In the genomic region with DNA sequence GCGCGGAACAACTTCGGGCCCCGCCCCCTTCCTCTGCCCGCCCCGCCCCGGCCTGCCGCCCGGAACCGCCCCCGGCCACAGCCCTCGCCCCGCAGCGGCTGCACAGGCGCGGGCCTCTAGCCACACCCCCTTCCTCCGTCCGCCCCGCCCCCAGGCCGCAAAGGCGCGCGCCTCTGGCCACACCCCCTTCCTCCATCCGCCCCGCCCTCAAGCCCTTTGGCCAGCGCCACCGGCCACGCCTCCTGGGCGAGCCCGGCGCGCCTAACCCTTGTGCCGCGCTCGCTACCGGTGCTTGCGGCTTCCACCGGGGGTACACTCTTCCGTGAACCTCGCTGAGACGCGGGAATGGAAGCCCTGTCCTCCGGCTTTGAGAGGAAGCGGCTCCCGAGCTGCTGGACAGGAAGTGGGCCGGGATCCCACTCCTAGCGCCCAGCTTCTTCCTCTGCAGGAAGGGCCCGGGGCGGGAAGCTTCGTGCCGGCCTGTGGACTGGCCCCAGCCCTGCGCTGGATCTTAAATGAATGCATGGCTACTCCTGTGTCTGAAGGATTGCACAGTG, we compare ENCODE assay signal across 8 mouse cellular contexts. TPM values are rescaled to one million over a fixed set of nuclear protein-coding genes. Genes with fewer than 3 reads are reported as not detected.
DNase-seq lines count a peak whose midpoint lies in the region; ATAC-seq and TF ChIP-seq lines count a peak whose summit lies in the region.

TSS of gene Tram2 (minus strand) at position 13 of the 557 bp plus-strand sequence.

- TF ChIP-seq POLR2A in thymus, adult 2 months (IDR thresholded peaks at IDR 0.05; ENCODE audit: control insufficient read depth, extremely low read depth, insufficient read depth, low read length, poor library complexity): peak; percentile 67; the same call in 1 of the 2 replicates

- 0% methylated on average over 40 of the region's 52 CpGs for WGBS in hindbrain, embryonic 11.5 days
- WGBS in lung, embryonic 16.5 days: under 1% methylated on average over 41 of the region's 52 CpGs
- WGBS in thymus, adult 2 months: 1% methylated on average over 50 of the region's 52 CpGs

- no peaks in the 10 kb centered on the region for H3K9me3 ChIP-seq in hindbrain, embryonic 11.5 days (ENCODE audit: control insufficient read depth, low read length)
- no peaks in the 10 kb centered on the region for H3K9me3 ChIP-seq in lung, embryonic 16.5 days (ENCODE audit: control insufficient read depth, low read length)

- peak within 1 kb of the TSS; percentile 61 for H3K4me3 ChIP-seq in hindbrain, embryonic 11.5 days (ENCODE audit: low read depth, low read length)
- peak within 1 kb of the TSS; percentile 73 for H3K4me3 ChIP-seq in lung, embryonic 16.5 days (ENCODE audit: low read length)
- H3K4me3 ChIP-seq in thymus, adult 2 months (ENCODE audit: control insufficient read depth, insufficient read depth, low read length): peak within 1 kb of the TSS; percentile 90

- H3K36me3 ChIP-seq in hindbrain, embryonic 11.5 days (ENCODE audit: control insufficient read depth, insufficient read depth, low read length): no peaks in the 10 kb centered on the region
- no peaks in the 10 kb centered on the region for H3K36me3 ChIP-seq in lung, embryonic 16.5 days (ENCODE audit: control insufficient read depth, insufficient read depth, low read length)
- no peaks in the 10 kb centered on the region for H3K36me3 ChIP-seq in thymus, adult 2 months (ENCODE audit: control insufficient read depth, insufficient read depth, low read length)

- H3K4me1 ChIP-seq in hindbrain, embryonic 11.5 days (replicated peaks; ENCODE audit: control insufficient read depth, insufficient read depth, low read length): peaks cover 8% of the 10 kb centered on the region
- H3K4me1 ChIP-seq in lung, embryonic 16.5 days (replicated peaks; ENCODE audit: control insufficient read depth, insufficient read depth, low read length): peaks cover 33% of the 10 kb centered on the region
- H3K4me1 ChIP-seq in thymus, adult 2 months (replicated peaks; ENCODE audit: control insufficient read depth, insufficient read depth, low read length): peaks cover 21% of the 10 kb centered on the region

- H3K9ac ChIP-seq in hindbrain, embryonic 11.5 days (ENCODE audit: low read depth, low read length): peak within 1 kb of the TSS; percentile 73
- H3K9ac ChIP-seq in lung, embryonic 16.5 days (ENCODE audit: low read length): peak within 1 kb of the TSS; percentile 76

- peak; percentile 96 for DNase-seq in Muller cell, postnatal 12 days (ENCODE audit: inconsistent ontology term)
- DNase-seq in cerebellum, adult 9-10 months: peak; percentile 85
- peak; percentile 38 to 88 for DNase-seq in frontal cortex, adult 2 months (ENCODE audit: extremely low spot score in 1 of 2, low spot score in 1 of 2)
- peak; percentile 93 for DNase-seq in hindbrain, embryonic 11.5 days (ENCODE audit: low spot score)
- DNase-seq in layer of hippocampus, adult 9-11 months: peak; percentile 82
- DNase-seq in ovary, adult 18-20 months (ENCODE audit: low spot score): peak; percentile 89
- DNase-seq in thymus, adult 2 months: peak; percentile 97

- peak within 1 kb of the TSS; percentile 66 for H3K4me2 ChIP-seq in hindbrain, embryonic 11.5 days (replicated peaks; ENCODE audit: low read depth, low read length)
- H3K4me2 ChIP-seq in lung, embryonic 16.5 days (ENCODE audit: low read depth, low read length): peak within 1 kb of the TSS; percentile 59

- H3K27me3 ChIP-seq in hindbrain, embryonic 11.5 days (ENCODE audit: control insufficient read depth, insufficient read depth, low read length): no peaks in the 10 kb centered on the region
- H3K27me3 ChIP-seq in lung, embryonic 16.5 days (ENCODE audit: control insufficient read depth, insufficient read depth, low read depth, low read length): no peaks in the 10 kb centered on the region
- H3K27me3 ChIP-seq in thymus, adult 2 months (ENCODE audit: control insufficient read depth, insufficient read depth, low read length): no peaks in the 10 kb centered on the region

- peak within 1 kb of the TSS; percentile 77 for H3K27ac ChIP-seq in hindbrain, embryonic 11.5 days (ENCODE audit: low read depth, low read length)
- peak within 1 kb of the TSS; percentile 91 for H3K27ac ChIP-seq in lung, embryonic 16.5 days (ENCODE audit: low read length)
- peak within 1 kb of the TSS; percentile 5; the same call in 1 of the 2 replicates for H3K27ac ChIP-seq in thymus, adult 2 months (ENCODE audit: control insufficient read depth, insufficient read depth, low read length)

- ATAC-seq in hindbrain, embryonic 11.5 days (ENCODE audit: low FRiP score): peak; percentile 94
- peak; percentile 94 for ATAC-seq in lung, embryonic 16.5 days (ENCODE audit: low read depth)

- peak; percentile 48; the same call in 1 of the 2 replicates for TF ChIP-seq CTCF in thymus, adult 2 months (IDR thresholded peaks at IDR 0.05; ENCODE audit: borderline replicate concordance, control insufficient read depth, extremely low read depth, insufficient read depth, low read length, poor library complexity)

RNA-seq across cellular contexts. Expression of gene Tram2, which starts in this region (rescaled TPM):
- 1.3 and 1.4 TPM in 2 replicates for polyA plus RNA-seq in frontal cortex, adult 2 months (2012; rRNA removed)
- 6.2 and 6.6 TPM in 2 replicates for polyA plus RNA-seq in hindbrain, embryonic 11.5 days (2014; fragmentation: Nextera tagmentation; extraction: Ambion mirVana)
- 7.8 and 8.6 TPM in 2 replicates for polyA plus RNA-seq in lung, embryonic 16.5 days (2015; fragmentation: Nextera tagmentation; extraction: Ambion mirVana)
- polyA plus RNA-seq in thymus, adult 2 months (2012; rRNA removed): 9.2 and 10.2 TPM in 2 replicates

Comparison
In these comparisons a context has a peak if more than half of its experiments do, and no peak if none do; other contexts are left out.
1. Peak in every context shown above with its lines: DNase-seq, ATAC-seq, H3K4me3 ChIP-seq and H3K27ac ChIP-seq.
2. H3K27ac ChIP-seq: peak in every context shown above with its lines; median percentile 91 in lung, embryonic 16.5 days; 77 in hindbrain, embryonic 11.5 days; 5 in thymus, adult 2 months.